Mouse (Mus musculus) hindbrain, embryonic 16.5 days (tissue): ENCODE results near the gene Sptssa. TPM values are rescaled to one million over a fixed set of nuclear protein-coding genes. Genes with fewer than 3 reads are reported as not detected.
A peak's percentile ranks its signal among the peaks of the same experiment; 100 is the strongest.

Experiments
- ATAC-seq: fragments of 200-750 bp; cut with Nextera tagmentation; 2 replicates; pipeline ENCODE4 v1.8.0; 2017; ENCODE audit warnings: moderate TSS enrichment, moderate library complexity
- H3K27ac ChIP-seq: fragments of 300-500 bp; sonication (generic); 2 replicates; pipeline ENCODE4 v1.5.1; 2014; ENCODE audit warnings: low read depth, mild to moderate bottlenecking, control low read depth, low read length, moderate library complexity
- H3K27me3 ChIP-seq: fragments of 300-500 bp; sonication (generic); replicated peaks from 2 replicates; pipeline ENCODE4 v1.6.1; 2014; ENCODE audit warnings: low read length; ENCODE audit not compliant: control insufficient read depth, insufficient read depth
- H3K36me3 ChIP-seq: fragments of 300-500 bp; sonication (generic); 2 replicates; pipeline ENCODE4 v1.6.1; 2014; ENCODE audit warnings: mild to moderate bottlenecking, low read length, moderate library complexity, mixed read lengths; ENCODE audit not compliant: control insufficient read depth, insufficient read depth
- H3K4me1 ChIP-seq: fragments of 300-500 bp; sonication (generic); 2 replicates; pipeline ENCODE4 v1.6.1; 2014; ENCODE audit warnings: low read depth, low read length; ENCODE audit not compliant: control insufficient read depth, insufficient read depth
- H3K4me2 ChIP-seq: fragments of 300-500 bp; sonication (generic); 2 replicates; pipeline ENCODE4 v1.6.1; 2014; ENCODE audit warnings: mild to moderate bottlenecking, low read length, control low read depth, moderate library complexity
- H3K4me3 ChIP-seq: fragments of 300-500 bp; sonication (generic); 2 replicates; pipeline ENCODE4 v1.5.1; 2014; ENCODE audit warnings: mild to moderate bottlenecking, low read length, control low read depth, moderate library complexity
- H3K9ac ChIP-seq: fragments of 300-500 bp; sonication (generic); 2 replicates; pipeline ENCODE4 v1.6.1; 2014; ENCODE audit warnings: low read depth, mild to moderate bottlenecking, control low read depth, low read length, moderate library complexity
- H3K9me3 ChIP-seq: fragments of 300-500 bp; sonication (generic); 2 replicates; pipeline ENCODE4 v1.6.1; 2014; ENCODE audit warnings: mild to moderate bottlenecking, low read length, moderate library complexity; ENCODE audit not compliant: control insufficient read depth
- WGBS: fragments of 180-500 bp; shearing (Covaris S2); extraction: QIAGEN DNeasy Blood & Tissue Kit; methylation state at CpG from one replicate; pipeline ENCODE4 v1.1.7; 2014; 5-methylcytosine and 5-hydroxymethylcytosine counted together
- microRNA counts: library from miRNA; unstranded; fragments of <30 nt; microRNA quantifications from one replicate; lab custom pipeline; 2016
- microRNA-seq: library from miRNA; unstranded; fragments of <30 nt; microRNA quantifications from one replicate; pipeline ENCODE4, GENCODE M21; 2017
- polyA plus RNA-seq: library from polyadenylated mRNA; unstranded; fragments of >200 nt; fragmentation: Nextera tagmentation; extraction: Ambion mirVana; gene quantifications from 2 replicates; pipeline ENCODE4 v1.2.1, GENCODE M21; 2015

Sptssa gene
- polyA plus RNA-seq, 1 experiment from 2014 or later = 213 TPM

- H3K27me3 ChIP-seq = no peaks in the 10 kb centered on the region
- no peak overlapping the region for H3K4me2 ChIP-seq
- no peak for ATAC-seq
- WGBS = 83% methylated on average over 9 of the region's 9 CpGs
- H3K36me3 ChIP-seq = no peaks in the 10 kb centered on the region
- no peak overlapping the region for H3K27ac ChIP-seq
- H3K9ac ChIP-seq = no peak overlapping the region
- no peaks in the 10 kb centered on the region for H3K4me1 ChIP-seq
- H3K4me3 ChIP-seq = no peak overlapping the region
- H3K9me3 ChIP-seq = no peaks in the 10 kb centered on the region
These were observed 52.7 kb downstream of the Sptssa start for GRCm38 (mm10) chr12:54603542-54604167.

GRCm38 (mm10) chr12:54600482-54600881 is 55.9 kb downstream of the Sptssa start:
- no peak overlapping the region for H3K27ac ChIP-seq
- no peak for ATAC-seq
- no peaks in the 10 kb centered on the region for H3K27me3 ChIP-seq
- no peak overlapping the region for H3K4me2 ChIP-seq
- H3K36me3 ChIP-seq = no peaks in the 10 kb centered on the region
- H3K9me3 ChIP-seq = no peaks in the 10 kb centered on the region
- H3K4me1 ChIP-seq = no peaks in the 10 kb centered on the region
- H3K4me3 ChIP-seq = no peak overlapping the region
- 87% methylated on average over 4 of the region's 4 CpGs for WGBS
- no peak overlapping the region for H3K9ac ChIP-seq

GRCm38 (mm10) chr12:54598358-54598757 is 58.0 kb downstream of the Sptssa start:
- H3K36me3 ChIP-seq = no peaks in the 10 kb centered on the region
- H3K4me1 ChIP-seq = no peaks in the 10 kb centered on the region
- no peaks in the 10 kb centered on the region for H3K9me3 ChIP-seq
- no peak overlapping the region for H3K9ac ChIP-seq
- H3K27ac ChIP-seq = no peak overlapping the region
- no peak overlapping the region for H3K4me3 ChIP-seq
- WGBS = 94% methylated on average over 3 of the region's 3 CpGs
- H3K4me2 ChIP-seq = no peak overlapping the region
- no peak for ATAC-seq
- H3K27me3 ChIP-seq = no peaks in the 10 kb centered on the region

GRCm38 (mm10) chr12:54596715-54597114 is 59.7 kb downstream of the Sptssa start:
- Histone ChIP-seq H3K27me3 (no peaks in the 10 kb centered on the region), H3K4me1 (no peaks in the 10 kb centered on the region), H3K9me3 (no peaks in the 10 kb centered on the region), H3K4me3 (no peak overlapping the region), H3K36me3 (no peaks in the 10 kb centered on the region), H3K27ac (no peak overlapping the region), H3K4me2 (no peak overlapping the region), H3K9ac (no peak overlapping the region)
- 87% methylated on average over 4 of the region's 4 CpGs for WGBS
- ATAC-seq = no peak

MicroRNAs encoded within 50 kb of the gene (microRNA counts, 519-probe panel; counts per million panel counts)
- microRNA mmu-miR-1892 (lab: Ali Mortazavi, UCI) = 1,666 counts per million, percentile 17 among the panel's probes with 10 or more counts

Small RNA genes within 50 kb of the gene (microRNA-seq; reads per million reads assigned to microRNA genes)
- gene Mir1892 = not detected

Other genes with a start within 250 kb of the Sptssa start
- 73.4 and 81.1 TPM in 2 replicates for gene Eapp, start 39.3 kb upstream of the Sptssa start, polyA plus RNA-seq
- gene Snx6, start 139.1 kb upstream of the Sptssa start, polyA plus RNA-seq = 132 and 144 TPM in 2 replicates
- gene Cfl2, start 206.3 kb upstream of the Sptssa start, polyA plus RNA-seq = 317 and 323 TPM in 2 replicates